In the genomic region with DNA sequence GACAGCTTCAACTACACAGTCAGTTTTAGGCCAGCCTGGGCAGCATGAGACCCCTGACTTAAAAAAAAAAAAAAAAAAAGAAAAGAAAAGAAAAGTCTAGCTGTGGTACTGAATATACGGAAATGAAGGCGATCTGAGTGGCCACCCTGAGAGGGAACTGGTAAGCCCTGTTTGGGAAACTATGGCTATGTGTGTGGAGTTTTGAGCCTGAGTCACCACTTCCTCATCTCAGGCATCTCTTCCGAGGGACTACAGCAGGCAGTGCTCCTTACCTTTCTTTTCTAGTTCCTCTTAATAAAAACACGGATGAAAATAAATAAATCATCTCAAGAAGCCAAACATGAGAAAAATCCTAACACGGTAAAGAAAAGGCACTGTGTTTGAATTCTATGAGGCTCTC, we compare ENCODE assay signal across 21 mouse cellular contexts.
DNase-seq lines count a peak whose midpoint lies in the region; ATAC-seq lines count a peak whose summit lies in the region.
"Had no signal": no experiment of that assay in that cellular context is flagged by ENCODE, and none has a peak within 500 bp of the region (broad histone marks: within the 10 kb centered on the region; RNA-seq: fewer than 3 reads in every experiment).

No protein-coding gene starts in this region.

- ATAC-seq in common myeloid progenitor, adult 5-6 weeks (replicated peaks; ENCODE audit: low read depth, poor library complexity, severe bottlenecking), result peak; percentile 82
- peak; percentile 72 for ATAC-seq in megakaryocyte, adult 5-6 weeks (ENCODE audit: poor library complexity, severe bottlenecking)
- ATAC-seq in inflammation-experienced regulatory T-cells, adult 6 months, result no peak
- ATAC-seq: activated CD4-positive, CD25-positive, alpha-beta regulatory T cell, adult 4 months; CD4-positive, CD25-positive, alpha-beta regulatory T cell, adult 4 months; forebrain, embryonic 14.5 days; forebrain, embryonic 16.5 days; Patski had no signal

- peak; percentile 44 for DNase-seq in 416B (ENCODE audit: low read depth)
- DNase-seq in left cerebral cortex, adult 18-20 months (ENCODE audit: low spot score in 2 of 2), result no peak
- no peak for DNase-seq in right cerebral cortex, postnatal 10 days (ENCODE audit: low spot score in 2 of 2)
- DNase-seq: adrenal gland, adult 8-10 months; adrenal gland, postnatal 14 days; adrenal gland, postnatal 36 days; B cell, adult 2 months; cerebellum, adult 11-12 months; cerebellum, adult 2 months; cerebellum, adult 9-10 months; cerebellum, postnatal 10 days; cerebellum, postnatal 25 days; embryo, embryonic 11 days had no signal
